Mouse (Mus musculus): Measurements from ENCODE around the gene Tmem135. TPM values are rescaled to one million over a fixed set of nuclear protein-coding genes. Genes with fewer than 3 reads are reported as not detected.

Tmem135 gene
- total and polyA plus RNA-seq, 3 experiments = 7.4 to 33.9 TPM; not detected in 1

GRCm38 (mm10) chr7:89126063-89126882 lies 277.7 kb downstream of the Tmem135 start:
- no peak overlapping the region for H3K9ac ChIP-seq (ENCODE audit: control insufficient read depth, low read depth, low read length, poor library complexity, severe bottlenecking)
- TF ChIP-seq NRF1 (IDR thresholded peaks at IDR 0.05; ENCODE audit: insufficient read depth, low read depth, low read length, poor library complexity, severe bottlenecking) = no peak
- peak; percentile 81 for TF ChIP-seq RAD21 (IDR thresholded peaks at IDR 0.05; ENCODE audit: low read depth, low read length)
- peak; percentile 58 to 76 (median 70) for TF ChIP-seq CTCF (IDR thresholded peaks at IDR 0.05 in 2 of 3, conservative IDR thresholded peaks at IDR 0.05 in 1 of 3; ENCODE audit: control insufficient read depth in 1 of 3, insufficient read depth in 1 of 3, low read depth in 2 of 3, low read length in 3 of 3, poor library complexity in 1 of 3, severe bottlenecking in 1 of 3)
- TF ChIP-seq ZC3H11A (IDR thresholded peaks at IDR 0.05; ENCODE audit: low read depth, low read length) = peak; percentile 51; the same call in 1 of the 2 replicates
- TF ChIP-seq MYC (IDR thresholded peaks at IDR 0.05; ENCODE audit: low read depth, low read length) = no peak
- TF ChIP-seq SMC3 (IDR thresholded peaks at IDR 0.05; ENCODE audit: low read depth, low read length) = peak; percentile 77
- no peaks in the 10 kb centered on the region for H3K79me2 ChIP-seq (ENCODE audit: control insufficient read depth, insufficient read depth, low read length, poor library complexity)
- H3K27me3 ChIP-seq (ENCODE audit: control insufficient read depth in 1 of 2, insufficient read depth in 2 of 2, low read length in 2 of 2) = no peaks in the 10 kb centered on the region
- no peaks in the 10 kb centered on the region for H3K9me3 ChIP-seq (replicated peaks; ENCODE audit: insufficient read depth, low read length)
- H3K4me3 ChIP-seq (ENCODE audit: control insufficient read depth in 1 of 2, insufficient read depth in 1 of 2, low read depth in 2 of 2, low read length in 2 of 2) = no peak overlapping the region
- no peaks in the 10 kb centered on the region for H3K4me1 ChIP-seq (ENCODE audit: control insufficient read depth in 1 of 2, insufficient read depth in 2 of 2, low read length in 2 of 2)
- no peak overlapping the region for H3K27ac ChIP-seq (ENCODE audit: control insufficient read depth, low read depth, low read length)
- H3K36me3 ChIP-seq (ENCODE audit: control insufficient read depth in 1 of 2, insufficient read depth in 2 of 2, low read length in 2 of 2) = no peaks in the 10 kb centered on the region
- DNase-seq (ENCODE audit: low read depth, low spot score) = peak; percentile 49

GRCm38 (mm10) chr7:89116261-89116664 lies 287.8 kb downstream of the Tmem135 start:
- no peak overlapping the region for H3K4me3 ChIP-seq (ENCODE audit: control insufficient read depth in 1 of 2, insufficient read depth in 1 of 2, low read depth in 2 of 2, low read length in 2 of 2)
- H3K27me3 ChIP-seq (ENCODE audit: control insufficient read depth in 1 of 2, insufficient read depth in 2 of 2, low read length in 2 of 2) = no peaks in the 10 kb centered on the region; a peak in 1 of 4 replicates
- H3K9ac ChIP-seq (ENCODE audit: control insufficient read depth, low read depth, low read length, poor library complexity, severe bottlenecking) = no peak overlapping the region
- no peak for DNase-seq (ENCODE audit: low read depth, low spot score)
- H3K27ac ChIP-seq (ENCODE audit: control insufficient read depth, low read depth, low read length) = no peak overlapping the region
- no peaks in the 10 kb centered on the region for H3K79me2 ChIP-seq (ENCODE audit: control insufficient read depth, insufficient read depth, low read length, poor library complexity)
- no peaks in the 10 kb centered on the region for H3K9me3 ChIP-seq (replicated peaks; ENCODE audit: insufficient read depth, low read length)
- TF ChIP-seq MYB (IDR thresholded peaks at IDR 0.05; ENCODE audit: low read depth, low read length) = no peak
- TF ChIP-seq TCF12 (IDR thresholded peaks at IDR 0.05; ENCODE audit: low read depth, low read length) = no peak
- no peak for TF ChIP-seq MXI1 (IDR thresholded peaks at IDR 0.05; ENCODE audit: low read depth, low read length)
- no peak for TF ChIP-seq MAZ (IDR thresholded peaks at IDR 0.05; ENCODE audit: low read depth, low read length)
- TF ChIP-seq TAL1 (IDR thresholded peaks at IDR 0.05; ENCODE audit: low read length) = no peak
- TF ChIP-seq BHLHE40 (IDR thresholded peaks at IDR 0.05; ENCODE audit: borderline replicate concordance, low read depth, low read length) = no peak
- no peak for TF ChIP-seq JUND (IDR thresholded peaks at IDR 0.05; ENCODE audit: low read depth, low read length)
- no peak for TF ChIP-seq MYC (IDR thresholded peaks at IDR 0.05; ENCODE audit: low read depth, low read length)
- TF ChIP-seq RAD21 (IDR thresholded peaks at IDR 0.05; ENCODE audit: low read depth, low read length) = no peak
- TF ChIP-seq ZMIZ1 (IDR thresholded peaks at IDR 0.05; ENCODE audit: low read depth, low read length) = no peak
- TF ChIP-seq MAFK (IDR thresholded peaks at IDR 0.05; ENCODE audit: borderline replicate concordance, low read depth, low read length) = no peak
- TF ChIP-seq ZNF384 (IDR thresholded peaks at IDR 0.05; ENCODE audit: low read depth, low read length) = no peak
- TF ChIP-seq POLR2AphosphoS2 (IDR thresholded peaks at IDR 0.05; ENCODE audit: low read length) = no peak
- no peak for TF ChIP-seq SIN3A (IDR thresholded peaks at IDR 0.05; ENCODE audit: low read length)
- TF ChIP-seq E2F4 (IDR thresholded peaks at IDR 0.05; ENCODE audit: borderline replicate concordance, low read depth, low read length) = no peak
- TF ChIP-seq ZKSCAN1 (IDR thresholded peaks at IDR 0.05; ENCODE audit: low read depth, low read length) = no peak
- no peak for TF ChIP-seq POLR2AphosphoS5 (IDR thresholded peaks at IDR 0.05; ENCODE audit: borderline replicate concordance, low read depth, low read length)
- no peak for TF ChIP-seq EP300 (IDR thresholded peaks at IDR 0.05; ENCODE audit: low read depth in 1 of 2, low read length in 2 of 2)
- TF ChIP-seq POLR2A (IDR thresholded peaks at IDR 0.05; ENCODE audit: control insufficient read depth in 1 of 2, insufficient read depth in 1 of 2, low read depth in 1 of 2, low read length in 2 of 2, poor library complexity in 1 of 2) = no peak
- no peak for TF ChIP-seq NELFE (IDR thresholded peaks at IDR 0.05; ENCODE audit: low read depth, low read length)
- H3K4me1 ChIP-seq (ENCODE audit: control insufficient read depth in 1 of 2, insufficient read depth in 2 of 2, low read length in 2 of 2) = no peaks in the 10 kb centered on the region
- no peaks in the 10 kb centered on the region for H3K36me3 ChIP-seq (ENCODE audit: control insufficient read depth in 1 of 2, insufficient read depth in 2 of 2, low read length in 2 of 2)
